Mouse (Mus musculus) T-cell, adult 2 months (primary cell): Measurements from ENCODE around the gene Samd7.
"Not testable (repeated sequence)": the region's sequence is repeated elsewhere in the genome, so short reads cannot be mapped to it uniquely, and the experiment has no call there.

Experiments
- DNase-seq: peaks from one replicate; pipeline ENCODE4 v3.0.0; 2022; ENCODE audit warnings: low spot score

Gene Samd7

DNA sequence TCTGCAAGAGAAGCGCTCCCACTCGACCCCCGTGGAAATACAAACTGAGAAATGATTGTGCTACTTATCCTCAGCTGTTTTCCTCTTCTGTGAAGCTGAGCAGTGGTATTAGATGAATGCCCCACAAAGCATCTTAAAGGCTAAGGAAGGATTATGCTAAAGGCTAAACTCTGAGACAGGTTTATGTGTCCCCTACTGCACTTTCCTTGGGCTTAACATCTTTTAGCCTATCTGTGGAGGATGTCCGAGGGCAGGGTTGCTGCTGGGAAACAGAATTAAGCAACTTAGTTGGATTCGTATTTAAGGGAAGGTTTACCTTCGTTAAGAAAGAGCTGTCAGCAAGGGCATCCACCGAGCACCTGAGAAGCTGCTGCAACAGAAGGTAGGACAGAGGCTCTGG, at the start of gene Samd7:
Gene Samd7 (plus strand): TSS at position 288 of the 400 bp plus-strand sequence.
- DNase-seq: no peak

DNA sequence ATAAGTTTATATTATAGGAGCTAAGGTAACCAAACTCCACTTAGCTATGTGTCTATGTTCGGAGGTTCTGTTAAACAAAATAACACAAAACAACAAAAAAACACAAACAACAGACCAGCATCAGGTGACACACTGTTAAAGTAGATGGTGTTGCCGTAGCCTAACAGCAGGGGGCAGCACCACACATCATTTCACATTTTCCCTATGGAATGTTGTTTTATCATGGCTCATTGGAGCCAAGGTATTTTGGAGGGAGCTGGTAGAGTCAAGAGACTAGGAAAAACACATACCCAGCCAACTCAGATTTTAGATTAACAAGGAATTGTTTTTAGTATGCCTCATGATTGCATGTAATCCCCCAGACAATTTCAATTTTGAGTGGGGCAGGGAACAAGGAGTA, 49.7 kb upstream of the Samd7 start:
- DNase-seq: no peak

DNA sequence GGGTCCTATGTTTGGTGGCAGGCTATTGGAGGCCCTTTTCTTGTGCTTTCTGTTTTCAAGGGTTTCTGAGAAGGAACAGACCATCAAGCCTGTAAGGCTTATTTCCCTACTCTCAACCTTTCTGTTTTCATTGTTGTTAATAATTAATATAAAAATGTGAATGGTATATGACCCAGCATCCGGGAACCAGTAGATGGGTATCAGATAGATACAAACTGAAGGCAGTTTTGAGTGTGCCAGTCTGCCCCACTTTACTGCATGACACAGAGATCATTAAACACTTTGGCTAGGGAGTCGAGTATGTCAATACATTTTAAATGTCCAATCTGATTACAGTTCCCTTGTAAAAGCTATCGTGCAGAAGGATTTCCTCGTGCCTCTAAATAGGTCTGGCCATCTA, 48.2 kb upstream of the Samd7 start:
- DNase-seq: no peak

DNA sequence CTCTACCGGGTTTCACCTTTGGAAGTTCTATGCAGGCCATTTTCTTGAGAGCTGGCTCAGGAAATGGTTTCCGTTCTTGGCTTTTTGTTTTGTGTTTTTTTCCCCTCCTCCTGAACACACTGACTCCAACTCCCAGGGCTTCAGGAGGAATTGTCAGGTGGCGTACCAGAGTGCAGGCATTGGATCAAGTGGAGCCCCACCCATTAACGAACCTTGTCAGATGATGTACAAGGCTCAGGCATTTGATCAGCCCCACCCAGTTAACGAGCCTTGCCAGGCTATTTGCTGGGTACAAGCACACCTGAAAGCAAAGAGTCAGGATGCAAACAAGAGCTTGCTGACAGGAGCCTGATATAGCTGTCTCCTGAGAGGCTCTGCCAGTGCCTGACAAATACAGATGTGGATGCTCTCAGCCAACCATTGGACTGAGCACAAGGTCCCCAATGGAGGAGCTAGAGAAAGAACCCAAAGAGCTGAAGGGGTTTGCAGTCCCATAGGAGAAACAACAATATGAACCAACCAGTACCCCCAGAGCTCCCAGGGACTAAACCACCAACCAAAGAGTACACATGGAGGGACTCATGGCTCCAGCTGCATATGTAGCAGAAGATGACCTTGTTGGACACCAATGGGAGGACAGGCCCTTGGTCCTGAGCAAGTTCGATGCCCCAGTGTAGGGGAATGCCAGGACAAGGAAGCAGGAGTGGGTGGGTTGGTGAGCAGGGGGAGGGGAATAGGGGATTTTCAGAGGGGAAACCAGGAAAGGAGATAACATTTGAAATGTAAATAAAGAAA, 46.2 kb upstream of the Samd7 start, which contains the start of gene Lrrc31:
Gene Lrrc31 (minus strand): TSS at position 133 of the 795 bp plus-strand sequence.
- not testable (repeated sequence) for DNase-seq

DNA sequence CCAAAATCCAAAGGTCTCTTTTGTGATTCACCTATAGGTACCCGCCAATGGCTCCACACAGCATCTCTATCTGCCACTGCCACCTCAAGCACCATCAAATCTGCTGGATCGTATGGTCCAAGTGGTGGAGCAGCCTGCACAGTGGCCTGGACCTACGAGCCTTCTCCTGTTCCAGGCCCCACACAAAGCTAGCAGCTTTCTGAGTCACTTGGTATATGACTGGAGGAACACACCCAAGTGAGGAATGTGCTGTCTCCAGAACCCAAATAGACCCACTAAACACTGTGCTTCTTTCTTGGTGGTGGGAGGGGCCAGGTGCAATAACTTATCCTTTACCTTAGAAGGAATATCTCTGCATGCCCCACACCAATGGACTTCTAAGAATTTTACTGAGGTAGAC, 40.1 kb upstream of the Samd7 start:
- DNase-seq: no peak

DNA sequence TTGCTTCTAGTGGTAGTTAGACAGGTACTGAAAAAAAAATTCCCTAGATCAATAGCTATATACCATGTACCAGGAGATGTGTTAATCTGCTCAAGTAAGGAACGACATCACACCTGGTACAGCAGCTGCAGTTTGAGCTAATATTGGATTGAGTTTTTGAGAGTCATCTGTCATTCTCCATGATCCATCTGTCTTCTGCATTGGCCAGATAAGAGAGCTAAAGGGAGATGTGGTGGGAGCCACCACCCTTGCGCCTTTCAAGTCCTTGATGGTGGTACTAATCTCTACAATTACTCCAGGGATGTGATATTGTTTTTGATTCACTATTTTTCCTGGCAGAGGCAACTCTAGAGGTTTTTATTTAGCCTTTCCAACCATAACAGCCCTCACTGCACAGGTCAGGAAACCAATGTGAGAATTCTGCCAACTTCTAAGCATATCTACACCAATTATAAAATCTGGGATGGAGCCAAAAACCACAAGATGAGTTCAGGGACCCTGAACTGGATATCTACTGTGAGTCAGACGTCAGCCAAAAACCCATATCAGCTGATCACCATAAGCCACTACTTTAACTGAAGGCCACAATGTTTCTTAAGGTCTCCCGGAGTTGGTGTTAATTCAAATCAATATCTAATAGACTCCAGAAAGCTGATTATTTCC, 39.3 kb upstream of the Samd7 start:
- DNase-seq: no peak

DNA sequence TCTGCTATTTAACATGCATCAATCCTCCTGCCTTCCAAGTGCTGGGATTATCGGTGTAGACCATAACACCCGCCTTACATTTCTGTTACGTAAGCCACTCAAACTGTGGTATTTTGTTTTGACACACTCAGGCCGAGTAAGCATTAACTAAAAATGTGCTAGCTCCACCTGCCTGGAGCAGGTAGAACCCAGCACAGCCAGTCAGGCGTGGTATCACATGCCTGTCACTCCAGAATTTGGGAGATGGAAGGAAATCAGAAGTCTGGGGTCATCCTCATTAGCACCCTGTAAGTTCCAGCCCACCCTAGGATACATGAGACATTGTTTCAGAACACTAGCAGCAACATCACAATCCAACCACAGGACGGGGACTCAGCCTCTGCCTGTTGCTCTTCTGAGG, 35.9 kb upstream of the Samd7 start:
- DNase-seq: no peak

DNA sequence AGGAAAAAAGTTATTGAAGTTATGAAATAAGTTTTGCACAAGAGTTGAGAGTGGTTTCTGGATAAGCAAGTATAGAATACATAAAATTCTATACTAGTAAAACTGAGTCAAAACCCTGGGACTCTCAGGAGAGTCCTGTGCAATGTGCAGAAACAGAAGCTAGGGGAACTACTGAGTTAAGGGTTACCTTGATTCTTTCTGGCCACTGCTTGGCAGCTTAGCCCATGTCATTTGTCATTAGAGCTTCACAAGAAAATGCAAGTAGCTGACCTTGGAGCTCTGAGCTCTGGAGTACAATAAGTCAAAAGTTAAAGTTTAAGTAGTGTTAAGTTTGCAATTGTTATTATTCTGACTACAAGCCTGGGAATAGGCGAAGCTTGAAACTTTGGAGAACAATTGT, 32.8 kb upstream of the Samd7 start:
- DNase-seq: no peak

DNA sequence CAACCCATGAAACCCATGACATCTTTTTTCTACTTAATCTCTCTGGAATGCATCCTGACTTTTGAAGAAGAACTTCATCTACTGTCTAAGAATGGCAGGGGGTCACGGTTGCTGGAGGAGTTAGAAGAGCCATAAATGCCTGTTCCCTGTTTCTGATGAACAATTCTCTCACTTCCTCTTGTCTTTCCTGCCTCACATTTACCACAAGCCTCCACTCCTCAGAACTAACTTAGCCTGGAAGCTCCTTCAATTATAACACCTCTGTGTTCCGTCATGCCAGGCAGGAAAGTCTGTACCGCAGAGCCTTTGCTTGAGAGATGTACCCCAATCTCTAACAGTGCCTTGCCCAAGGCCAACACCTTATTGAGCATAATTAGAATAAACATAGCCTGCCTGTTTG, 27.4 kb upstream of the Samd7 start:
- no peak for DNase-seq

DNA sequence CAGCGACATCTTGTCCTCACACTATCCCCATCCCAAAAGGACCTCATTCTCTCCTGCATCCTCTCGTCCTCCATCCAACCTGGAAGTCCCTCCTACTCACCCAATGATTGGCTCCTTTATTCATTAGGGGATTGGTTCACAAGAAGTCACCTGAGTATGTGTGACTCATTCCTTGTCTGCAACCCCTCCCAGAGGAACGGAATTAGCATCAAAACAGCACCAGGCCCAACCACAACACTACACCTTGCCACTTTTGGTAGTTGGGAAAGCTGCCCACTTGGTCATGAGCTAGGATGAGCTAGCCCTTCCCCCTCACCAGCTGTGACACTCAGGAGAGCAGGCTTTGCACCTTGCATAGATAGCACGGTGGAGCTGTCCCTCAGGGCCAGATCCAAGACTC, 24.1 kb upstream of the Samd7 start:
- DNase-seq: no peak

DNA sequence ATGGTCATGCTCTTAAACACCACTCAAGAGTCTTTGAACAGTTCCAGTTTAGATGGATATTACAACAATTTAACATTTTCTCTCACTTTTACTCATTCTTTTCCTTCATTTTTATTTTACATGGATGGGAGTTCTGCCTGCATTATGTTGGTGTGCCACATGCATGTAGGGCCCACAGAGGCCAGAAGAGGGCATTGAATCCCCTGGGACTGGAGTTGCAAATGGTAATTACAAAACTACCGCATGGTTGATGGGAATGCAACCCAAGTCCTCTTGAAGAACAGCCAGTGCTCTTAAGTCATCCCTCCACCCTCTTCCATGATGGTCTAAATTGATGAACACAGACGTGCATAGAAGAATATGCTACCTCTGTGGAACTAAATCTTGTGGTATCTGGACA, 23.6 kb upstream of the Samd7 start:
- DNase-seq: no peak

DNA sequence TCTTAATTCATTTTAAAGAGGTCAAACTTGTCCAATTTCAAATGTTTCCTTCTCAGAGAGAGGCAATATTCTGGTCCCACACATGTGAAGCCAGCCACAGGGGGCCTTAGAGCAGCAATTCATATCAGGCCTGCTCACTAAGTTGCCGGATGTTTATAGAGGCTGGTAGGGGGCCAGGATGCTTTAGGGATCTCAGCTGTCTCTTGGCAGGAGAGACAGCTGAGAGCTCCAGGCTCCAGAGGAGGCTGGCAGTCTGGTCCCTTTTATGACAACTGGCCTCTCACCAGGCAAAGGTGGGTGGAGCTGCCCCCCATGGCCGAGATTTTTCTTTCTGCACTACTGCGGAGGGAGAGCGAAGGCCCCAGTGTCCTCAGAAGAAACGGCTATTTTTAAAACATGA, 22.9 kb upstream of the Samd7 start:
- DNase-seq: no peak

DNA sequence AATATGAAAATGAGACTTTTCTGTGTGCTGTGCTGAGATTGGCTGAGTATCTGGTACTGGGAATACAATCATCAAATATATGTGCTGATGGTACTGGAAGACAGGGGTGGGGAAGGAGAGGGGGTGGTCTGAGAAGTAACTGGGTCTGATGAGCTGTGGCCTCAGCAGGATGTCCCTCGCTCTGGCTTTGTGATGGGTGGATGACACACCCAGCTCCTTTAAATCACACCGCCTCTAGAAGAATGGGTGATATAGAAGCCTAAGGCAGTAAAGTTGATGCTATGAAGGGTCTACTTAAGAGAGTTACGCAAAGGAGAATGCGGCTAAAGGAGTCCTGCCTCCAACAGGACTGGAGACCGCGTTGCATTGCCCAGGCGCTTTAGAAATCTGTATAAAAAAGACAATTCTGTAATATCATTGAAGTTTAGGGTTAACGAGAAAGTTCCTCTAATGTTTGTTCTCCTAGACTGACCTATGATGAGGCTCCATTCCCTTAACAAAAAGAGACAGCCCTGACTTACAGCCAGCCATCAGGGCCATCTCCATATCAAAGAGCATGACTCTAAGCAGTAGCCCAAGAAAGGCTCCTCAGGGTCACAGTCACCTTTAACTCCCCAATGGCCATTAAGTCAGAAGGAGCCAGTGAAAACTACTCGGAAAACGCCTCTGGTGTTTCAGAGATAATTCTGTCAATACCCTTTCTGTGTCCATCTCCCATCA, 21.8 kb upstream of the Samd7 start:
- DNase-seq: no peak

DNA sequence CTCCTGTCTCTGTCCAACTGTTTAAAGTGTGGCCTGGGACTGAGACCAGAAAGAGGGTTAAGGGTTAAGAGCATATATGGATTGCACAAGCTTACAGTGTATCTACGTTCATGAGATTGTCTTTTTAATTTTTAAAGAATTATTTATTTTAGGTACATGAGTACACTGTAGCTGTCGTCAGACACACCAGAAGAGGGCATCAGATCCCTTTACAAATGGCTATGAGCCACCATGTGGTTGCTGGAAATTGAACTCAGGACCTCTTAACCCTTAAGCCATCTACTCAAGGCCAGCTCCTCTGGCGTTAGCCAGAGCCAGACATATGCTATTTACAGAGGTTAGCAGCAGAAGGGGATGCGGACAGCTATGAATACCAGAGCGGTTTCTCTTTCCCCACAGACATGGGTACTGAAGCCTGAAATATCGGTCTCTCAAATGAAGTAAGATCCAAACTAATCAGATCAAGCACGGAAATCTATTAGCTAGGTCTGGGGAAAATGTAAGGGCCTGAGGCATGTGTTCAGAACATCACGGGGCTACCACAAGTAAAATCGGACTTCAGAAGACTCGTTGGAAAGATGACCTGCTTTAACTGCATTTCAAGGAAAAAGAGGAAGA, 21.1 kb upstream of the Samd7 start:
- DNase-seq: no peak

DNA sequence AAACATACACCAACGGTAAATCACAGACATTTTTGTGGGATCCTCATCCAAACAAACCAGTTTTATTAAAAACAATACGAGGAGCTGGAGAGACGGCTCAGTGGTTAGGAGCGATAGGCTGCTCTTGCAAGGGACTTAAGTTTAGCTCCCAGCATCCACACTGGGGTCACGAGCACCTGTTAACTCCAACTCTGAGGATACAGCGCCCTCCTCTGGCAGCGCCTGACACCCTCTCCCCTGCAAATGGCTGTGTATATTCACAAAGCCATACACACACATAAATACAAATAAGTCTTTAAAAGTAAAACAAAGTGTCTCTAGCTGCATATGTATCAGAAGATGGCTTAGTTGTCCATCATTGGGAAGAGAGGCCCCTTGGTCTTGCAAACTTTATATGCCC, 20.6 kb upstream of the Samd7 start:
- DNase-seq: no peak

DNA sequence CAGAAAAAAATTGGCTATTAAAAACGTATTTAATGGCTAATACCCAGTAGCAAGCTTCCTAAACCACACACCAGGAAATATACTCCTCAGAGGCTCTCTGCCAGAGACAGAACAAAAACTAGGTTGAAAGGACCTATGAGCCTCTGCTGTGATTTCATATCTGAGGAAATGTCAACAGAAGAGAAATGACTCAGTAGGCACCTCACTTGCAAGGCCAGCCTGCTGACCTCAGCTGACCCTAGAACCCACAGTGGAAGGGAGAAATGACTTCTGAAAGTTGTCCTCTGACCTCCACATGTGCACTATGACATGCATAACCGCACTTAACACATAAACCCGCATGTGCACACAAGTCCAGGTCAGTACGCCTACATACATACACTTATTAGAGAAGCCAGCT, 18.9 kb upstream of the Samd7 start:
- DNase-seq: no peak

DNA sequence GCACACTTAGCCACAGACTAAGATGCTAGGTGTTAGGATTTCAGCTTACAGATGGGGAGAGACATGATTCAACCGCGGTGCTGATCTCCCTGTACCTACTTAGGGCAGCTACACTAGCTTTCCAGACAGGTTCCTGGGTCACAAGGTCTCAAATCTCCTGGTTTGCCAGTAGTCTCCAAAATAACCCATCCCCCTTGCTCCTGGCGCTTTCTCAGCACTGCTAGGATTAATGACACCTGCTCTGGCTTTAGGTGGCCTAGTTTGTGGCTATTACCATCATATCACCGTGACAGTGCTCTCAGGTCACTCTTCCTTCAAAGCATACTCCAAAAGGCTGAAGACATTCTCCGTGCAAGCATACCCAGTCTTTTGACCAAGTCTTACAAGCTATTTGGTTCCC, 17.0 kb upstream of the Samd7 start:
- DNase-seq: no peak

DNA sequence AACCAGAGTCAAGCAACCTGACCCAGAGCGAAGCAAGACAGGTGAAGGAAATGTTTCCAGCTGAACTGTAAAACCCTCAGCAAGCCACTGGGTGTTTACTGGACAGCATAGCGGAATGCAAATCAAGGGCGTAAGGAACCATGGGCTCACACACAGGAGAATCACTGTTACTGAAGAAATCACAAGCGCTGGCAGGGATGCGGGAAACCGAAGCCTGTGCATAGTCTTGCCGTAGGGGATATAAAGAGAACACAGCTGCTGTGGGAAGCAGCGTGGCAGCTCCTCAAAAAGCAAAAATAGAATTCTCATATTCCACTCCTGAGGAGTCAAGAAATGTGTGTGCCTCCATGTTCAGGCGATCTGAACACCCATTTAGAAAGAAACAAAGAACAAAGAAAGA, 9.3 kb upstream of the Samd7 start:
- no peak for DNase-seq

DNA sequence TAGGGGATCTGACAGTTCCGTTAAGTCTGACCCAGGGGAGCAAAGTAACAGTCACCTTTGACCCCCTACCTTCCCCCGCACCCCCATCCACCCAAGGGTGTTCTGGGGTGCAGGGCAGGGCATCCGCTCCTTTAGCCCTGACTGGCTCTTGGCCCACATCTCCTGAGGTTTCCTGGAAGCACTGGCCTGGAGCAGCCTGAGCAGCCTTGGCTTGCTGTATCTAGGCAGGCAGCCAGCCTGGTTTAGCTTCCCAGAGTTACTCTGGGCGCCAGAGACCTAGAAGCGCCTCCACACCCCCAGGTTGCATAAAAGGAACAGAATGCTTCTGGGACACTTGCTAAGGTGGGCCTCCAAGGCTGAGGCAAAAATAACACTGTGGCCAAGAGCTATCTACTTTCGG, 4.8 kb upstream of the Samd7 start:
- no peak for DNase-seq

DNA sequence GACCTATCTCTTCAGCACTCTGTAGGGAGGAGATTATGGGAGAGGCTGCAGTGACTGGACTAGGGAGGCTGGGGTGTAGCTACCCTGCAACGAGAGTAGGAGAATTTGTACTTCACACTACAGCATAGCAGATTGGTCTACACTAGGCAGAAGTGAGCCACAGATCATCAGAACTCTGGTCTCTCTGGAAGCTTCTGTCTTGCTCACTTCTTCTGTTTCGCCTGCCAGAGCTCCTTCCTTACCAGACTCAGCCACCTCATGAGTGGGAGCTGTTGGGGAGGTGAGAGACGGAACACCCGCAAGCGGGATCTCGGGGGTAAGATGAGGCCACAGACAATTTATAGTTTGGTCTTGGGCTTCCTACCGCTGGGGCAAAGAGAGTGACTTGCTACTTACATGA, 3.2 kb upstream of the Samd7 start:
- no peak for DNase-seq

DNA sequence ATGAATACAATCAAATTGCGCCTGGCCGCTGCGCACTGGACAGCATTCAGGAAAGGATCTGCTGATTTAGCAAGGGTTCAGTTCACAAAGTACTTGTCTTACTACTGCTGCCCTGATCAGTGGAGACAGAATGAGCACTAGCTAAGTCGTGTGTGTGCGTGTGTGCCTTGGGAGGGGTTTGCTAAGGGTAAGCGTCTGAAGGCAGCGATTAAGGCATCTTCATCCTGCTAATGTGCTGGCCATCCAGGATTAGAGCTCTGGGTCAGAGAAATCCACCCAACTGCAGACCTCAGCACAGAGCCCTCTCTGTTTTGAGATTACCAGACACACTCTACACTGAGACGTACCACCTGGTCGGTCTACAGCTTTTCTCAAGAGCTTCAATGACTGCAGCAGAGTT, 2.2 kb downstream of the Samd7 start:
- no peak for DNase-seq

DNA sequence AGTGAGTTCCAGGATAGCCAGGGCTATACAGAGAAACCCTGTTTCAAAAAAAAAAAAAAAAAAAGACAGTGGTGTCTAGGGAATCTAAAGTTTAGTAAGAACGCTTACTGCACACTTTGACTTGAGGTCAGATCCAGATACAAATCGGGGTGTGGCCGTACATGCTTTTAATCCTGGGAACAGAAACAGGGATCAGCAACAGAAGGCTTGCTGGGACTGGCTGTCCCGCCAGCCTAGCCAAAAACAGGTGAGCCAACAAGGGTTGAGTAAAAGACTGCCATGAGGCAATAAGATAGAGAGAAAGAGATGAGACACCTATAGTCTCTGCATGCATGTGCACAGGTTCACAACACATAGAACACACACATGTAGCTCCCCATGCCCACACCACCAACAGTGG, 8.6 kb downstream of the Samd7 start:
- no peak for DNase-seq

DNA sequence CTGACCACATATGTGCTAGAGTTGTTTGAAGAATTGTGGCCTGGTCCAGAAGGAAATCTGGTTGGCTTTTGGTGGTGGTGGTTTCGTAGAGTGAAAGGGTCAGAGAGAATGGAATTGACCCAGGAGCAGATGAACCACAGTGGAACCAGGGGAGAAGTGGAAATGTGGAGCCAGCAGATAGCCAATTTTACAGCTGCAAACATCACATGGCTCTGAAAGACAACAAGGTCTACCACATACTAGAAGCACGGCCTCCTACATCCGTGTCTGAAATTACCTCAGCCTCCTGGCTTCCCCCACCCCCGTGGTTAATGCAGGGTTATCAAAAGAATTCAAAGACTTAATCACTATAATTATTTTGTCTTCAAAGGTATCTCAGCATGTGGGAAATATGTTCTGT, 18.8 kb downstream of the Samd7 start:
- DNase-seq: no peak
